Mouse (Mus musculus): ENCODE measurements around the gene Tchp.
A peak's percentile ranks its signal among the peaks of the same experiment; 100 is the strongest.

The Tchp gene

GRCm38 (mm10) chr5:114707265-114708068, at the start of gene Tchp:
Gene Tchp (plus strand): TSS chr5:114707760.
- DNase-seq, result peak; percentile 95 to 97

GRCm38 (mm10) chr5:114658255-114658654, 49.3 kb upstream of the Tchp start, which contains the start of gene Trpv4:
Gene Trpv4 (minus strand): TSS chr5:114658421.
- peak in 1 of 2 experiments; percentile 55 for DNase-seq

- no peak for DNase-seq
These were observed 46.5 kb upstream of the Tchp start for GRCm38 (mm10) chr5:114661029-114661428.

GRCm38 (mm10) chr5:114664139-114664538, 43.4 kb upstream of the Tchp start:
- no peak for DNase-seq

- DNase-seq, result peak in 1 of 2 experiments; percentile 62
These were observed 42.8 kb upstream of the Tchp start for GRCm38 (mm10) chr5:114664750-114665149.

GRCm38 (mm10) chr5:114666659-114667058, 40.9 kb upstream of the Tchp start:
- DNase-seq, result no peak

GRCm38 (mm10) chr5:114667228-114667856, 40.2 kb upstream of the Tchp start:
- DNase-seq, result peak; percentile 98 to 100

GRCm38 (mm10) chr5:114669014-114669413, 38.5 kb upstream of the Tchp start:
- DNase-seq, result no peak

- no peak for DNase-seq
These were observed 34.4 kb upstream of the Tchp start for GRCm38 (mm10) chr5:114673114-114673513.

- DNase-seq, result no peak
These were observed 33.0 kb upstream of the Tchp start for GRCm38 (mm10) chr5:114674594-114674993.

- DNase-seq, result no peak
These were observed 27.5 kb upstream of the Tchp start for GRCm38 (mm10) chr5:114679841-114680591.

GRCm38 (mm10) chr5:114680676-114681285, 26.8 kb upstream of the Tchp start:
- peak; percentile 36 to 53 for DNase-seq

- peak; percentile 53 to 78 for DNase-seq
These were observed 25.8 kb upstream of the Tchp start for GRCm38 (mm10) chr5:114681717-114682116.

GRCm38 (mm10) chr5:114685986-114686385, 21.6 kb upstream of the Tchp start:
- no peak for DNase-seq

- no peak for DNase-seq
These were observed 20.8 kb upstream of the Tchp start for GRCm38 (mm10) chr5:114686726-114687210.

- DNase-seq, result no peak
These were observed 19.7 kb upstream of the Tchp start for GRCm38 (mm10) chr5:114687901-114688300.

GRCm38 (mm10) chr5:114688703-114689102, 18.9 kb upstream of the Tchp start:
- no peak for DNase-seq

- DNase-seq, result peak; percentile 56 to 60
These were observed 17.7 kb upstream of the Tchp start for GRCm38 (mm10) chr5:114689700-114690366.

GRCm38 (mm10) chr5:114690633-114691567, 16.7 kb upstream of the Tchp start, which contains the start of gene Gltp:
Gene Gltp (minus strand): TSS chr5:114690984.
- peak; percentile 95 to 96 for DNase-seq

GRCm38 (mm10) chr5:114695775-114696174, 11.8 kb upstream of the Tchp start:
- no peak for DNase-seq

- no peak for DNase-seq
These were observed 10.6 kb upstream of the Tchp start for GRCm38 (mm10) chr5:114696939-114697338.
